Mouse (Mus musculus): ENCODE results near the gene Tjp1. TPM values are rescaled to one million over a fixed set of nuclear protein-coding genes. Genes with fewer than 3 reads are reported as not detected.

Tjp1 gene
- total RNA-seq, 2 experiments from 2014 or later, result 141 to 174 TPM

GRCm38 (mm10) chr7:65350348-65351079, 177.1 kb downstream of the Tjp1 start:
- DNase-seq (ENCODE audit: low spot score in 2 of 2), result no peak
- peak overlapping the region; percentile 20; the same call in 1 of the 2 replicates for H3K27ac ChIP-seq
- H3K4me3 ChIP-seq, result no peak overlapping the region
- TF ChIP-seq CTCF (conservative IDR thresholded peaks at IDR 0.05), result no peak

- no peak overlapping the region for H3K4me3 ChIP-seq
- no peak for TF ChIP-seq CTCF (conservative IDR thresholded peaks at IDR 0.05)
- DNase-seq (ENCODE audit: low spot score in 2 of 2), result no peak
- H3K27ac ChIP-seq, result no peak overlapping the region
These were observed 179.0 kb downstream of the Tjp1 start for GRCm38 (mm10) chr7:65348540-65348939.

GRCm38 (mm10) chr7:65345314-65345713, 182.3 kb downstream of the Tjp1 start:
- DNase-seq (ENCODE audit: low spot score in 2 of 2), result no peak
- TF ChIP-seq CTCF (conservative IDR thresholded peaks at IDR 0.05), result no peak
- Histone ChIP-seq H3K4me3 (no peak overlapping the region), H3K27ac (no peak overlapping the region)

- no peak for TF ChIP-seq CTCF (conservative IDR thresholded peaks at IDR 0.05)
- no peak overlapping the region for H3K27ac ChIP-seq
- H3K4me3 ChIP-seq, result no peak overlapping the region
- no peak for DNase-seq (ENCODE audit: low spot score in 2 of 2)
These were observed 189.9 kb downstream of the Tjp1 start for GRCm38 (mm10) chr7:65337581-65338270.

- Histone ChIP-seq H3K27ac (no peak overlapping the region), H3K4me3 (no peak overlapping the region)
- no peak for TF ChIP-seq CTCF (conservative IDR thresholded peaks at IDR 0.05)
- DNase-seq (ENCODE audit: low spot score in 2 of 2), result no peak
These were observed 194.4 kb downstream of the Tjp1 start for GRCm38 (mm10) chr7:65333081-65333760.

GRCm38 (mm10) chr7:65319047-65319725, 208.4 kb downstream of the Tjp1 start:
- DNase-seq (ENCODE audit: low spot score in 2 of 2), result peak; percentile 66 to 78
- TF ChIP-seq CTCF (conservative IDR thresholded peaks at IDR 0.05), result peak; percentile 98
- Histone ChIP-seq H3K4me3 (no peak overlapping the region), H3K27ac (no peak overlapping the region; the same call in 1 of the 2 replicates)

GRCm38 (mm10) chr7:65317418-65317817, 210.2 kb downstream of the Tjp1 start:
- no peak overlapping the region for H3K27ac ChIP-seq
- peak; percentile 98 for TF ChIP-seq CTCF (conservative IDR thresholded peaks at IDR 0.05)
- no peak overlapping the region for H3K4me3 ChIP-seq
- DNase-seq (ENCODE audit: low spot score in 2 of 2), result peak; percentile 52 to 75

GRCm38 (mm10) chr7:65315182-65315581, 212.4 kb downstream of the Tjp1 start:
- no peak for TF ChIP-seq CTCF (conservative IDR thresholded peaks at IDR 0.05)
- peak in 1 of 2 experiments; percentile 24 for DNase-seq (ENCODE audit: low spot score in 2 of 2)
- peak overlapping the region; percentile 64; the same call in 1 of the 2 replicates for H3K27ac ChIP-seq

GRCm38 (mm10) chr7:65296675-65297589, 230.6 kb downstream of the Tjp1 start:
- Histone ChIP-seq H3K27ac (no peak overlapping the region), H3K4me3 (no peak overlapping the region)
- no peak for DNase-seq (ENCODE audit: low spot score in 2 of 2)
- no peak for TF ChIP-seq CTCF (conservative IDR thresholded peaks at IDR 0.05)

More at GRCm38 (mm10) chr7:65315182-65315581, 212.4 kb downstream of the Tjp1 start:
- H3K4me3 ChIP-seq, result no peak overlapping the region

GRCm38 (mm10) chr7:65282886-65283285, 244.7 kb downstream of the Tjp1 start:
- no peak for DNase-seq (ENCODE audit: low spot score in 2 of 2)
- Histone ChIP-seq H3K4me3 (no peak overlapping the region), H3K27ac (no peak overlapping the region)
- no peak for TF ChIP-seq CTCF (conservative IDR thresholded peaks at IDR 0.05)

- TF ChIP-seq CTCF (conservative IDR thresholded peaks at IDR 0.05), result no peak
- H3K4me3 ChIP-seq, result no peak overlapping the region
- H3K27ac ChIP-seq, result no peak overlapping the region
- DNase-seq (ENCODE audit: low spot score in 2 of 2), result no peak
These were observed 245.6 kb downstream of the Tjp1 start for GRCm38 (mm10) chr7:65281960-65282359.

All from layer of hippocampus, adult 2 months (tissue).